Comparison of ENCODE assay signal across 9 mouse cellular contexts in genomic region chr19:40395321-40395695, GRCm38 (mm10).
DNase-seq lines count a peak whose midpoint lies in the region; ATAC-seq and TF ChIP-seq lines count a peak whose summit lies in the region.
"Had no signal": no experiment of that assay in that cellular context is flagged by ENCODE, and none has a peak within 500 bp of the region (broad histone marks: within the 10 kb centered on the region; RNA-seq: fewer than 3 reads in every experiment).

No protein-coding gene starts in this region.

- no peaks in the 10 kb centered on the region; the same call in none of the 2 replicates for H3K4me1 ChIP-seq in kidney, postnatal 0 days (replicated peaks; ENCODE audit: insufficient read depth, low read length)
- H3K4me1 ChIP-seq in embryonic facial prominence, embryonic 15.5 days = peaks cover 19% of the 10 kb centered on the region
- no peaks in the 10 kb centered on the region for H3K4me1 ChIP-seq in hindbrain, embryonic 14.5 days (replicated peaks; ENCODE audit: control insufficient read depth, insufficient read depth, low read length)
- H3K4me1 ChIP-seq in midbrain, embryonic 13.5 days (replicated peaks) = peaks cover 14% of the 10 kb centered on the region; the same call in 1 of the 2 replicates

- no peaks in the 10 kb centered on the region; the same call in 1 of the 2 replicates for H3K36me3 ChIP-seq in kidney, postnatal 0 days (ENCODE audit: insufficient read depth, low read length)
- H3K36me3 ChIP-seq in embryonic facial prominence, embryonic 15.5 days = no peaks in the 10 kb centered on the region
- H3K36me3 ChIP-seq in hindbrain, embryonic 14.5 days (replicated peaks; ENCODE audit: control insufficient read depth, insufficient read depth) = peaks cover 16% of the 10 kb centered on the region
- peaks cover 19% of the 10 kb centered on the region; the same call in 1 of the 2 replicates for H3K36me3 ChIP-seq in midbrain, embryonic 13.5 days

- TF ChIP-seq CTCF in kidney, postnatal 0 days (IDR thresholded peaks at IDR 0.05; ENCODE audit: low read depth) = no peak

- H3K9me3 ChIP-seq in kidney, postnatal 0 days (replicated peaks; ENCODE audit: low read length) = no peaks in the 10 kb centered on the region
- no peaks in the 10 kb centered on the region for H3K9me3 ChIP-seq in embryonic facial prominence, embryonic 15.5 days (replicated peaks)
- no peaks in the 10 kb centered on the region for H3K9me3 ChIP-seq in hindbrain, embryonic 14.5 days (ENCODE audit: control insufficient read depth, low read length)
- H3K9me3 ChIP-seq in midbrain, embryonic 13.5 days = no peaks in the 10 kb centered on the region

- peak; percentile 23 for DNase-seq in kidney, postnatal 0 days (ENCODE audit: low spot score)
- DNase-seq in kidney, postnatal 36 days = no peak
- DNase-seq in hindbrain, embryonic 14.5 days (ENCODE audit: low spot score) = no peak
- DNase-seq in T-cell, adult 2 months (ENCODE audit: low spot score) = no peak
- DNase-seq in retina, postnatal 1 day = no peak

- H3K4me2 ChIP-seq in kidney, postnatal 0 days (ENCODE audit: low read length) = no peak overlapping the region
- no peak overlapping the region for H3K4me2 ChIP-seq in embryonic facial prominence, embryonic 15.5 days (replicated peaks)
- H3K4me2 ChIP-seq in hindbrain, embryonic 14.5 days (replicated peaks) = no peak overlapping the region
- H3K4me2 ChIP-seq in midbrain, embryonic 13.5 days (replicated peaks) = no peak overlapping the region

- 70% methylated on average over 12 of the region's 12 CpGs for WGBS in kidney, postnatal 0 days
- WGBS in embryonic facial prominence, embryonic 15.5 days = 72% methylated on average over 12 of the region's 12 CpGs
- WGBS in hindbrain, embryonic 14.5 days = 88% methylated on average over 12 of the region's 12 CpGs
- WGBS in midbrain, embryonic 13.5 days = 86% methylated on average over 12 of the region's 12 CpGs

- no peak for ATAC-seq in kidney, postnatal 0 days (replicated peaks; ENCODE audit: low FRiP score, low read depth)
- no peak; the same call in 1 of the 2 replicates for ATAC-seq in embryonic facial prominence, embryonic 15.5 days (ENCODE audit: insufficient number of reproducible peaks, low FRiP score, low TSS enrichment, low read depth)
- ATAC-seq in hindbrain, embryonic 14.5 days (ENCODE audit: low FRiP score) = no peak
- ATAC-seq in midbrain, embryonic 13.5 days = no peak
- ATAC-seq: inflammation-experienced regulatory T-cells, adult 6 months; Patski had no signal

- H3K27ac ChIP-seq in kidney, postnatal 0 days = peak overlapping the region; percentile 83
- H3K27ac ChIP-seq in embryonic facial prominence, embryonic 15.5 days (replicated peaks) = peak overlapping the region; percentile 74
- H3K27ac ChIP-seq in hindbrain, embryonic 14.5 days = peak overlapping the region; percentile 44; the same call in 1 of the 2 replicates
- peak overlapping the region; percentile 19; the same call in 1 of the 2 replicates for H3K27ac ChIP-seq in midbrain, embryonic 13.5 days

- no peaks in the 10 kb centered on the region for H3K27me3 ChIP-seq in kidney, postnatal 0 days (ENCODE audit: insufficient read depth, low read length)
- H3K27me3 ChIP-seq in embryonic facial prominence, embryonic 15.5 days = no peaks in the 10 kb centered on the region
- H3K27me3 ChIP-seq in hindbrain, embryonic 14.5 days (ENCODE audit: control insufficient read depth, insufficient read depth, low read length) = no peaks in the 10 kb centered on the region
- no peaks in the 10 kb centered on the region for H3K27me3 ChIP-seq in midbrain, embryonic 13.5 days
- H3K27me3 ChIP-seq: Patski had no signal

- no peak overlapping the region for H3K9ac ChIP-seq in kidney, postnatal 0 days (ENCODE audit: low read depth, low read length)
- no peak overlapping the region for H3K9ac ChIP-seq in embryonic facial prominence, embryonic 15.5 days
- no peak overlapping the region for H3K9ac ChIP-seq in hindbrain, embryonic 14.5 days
- H3K9ac ChIP-seq in midbrain, embryonic 13.5 days (replicated peaks) = no peak overlapping the region

- no peak overlapping the region for H3K4me3 ChIP-seq in kidney, postnatal 0 days (replicated peaks; ENCODE audit: low read depth, low read length)
- no peak overlapping the region for H3K4me3 ChIP-seq in embryonic facial prominence, embryonic 15.5 days (replicated peaks)
- H3K4me3 ChIP-seq in hindbrain, embryonic 14.5 days (replicated peaks; ENCODE audit: low read length) = no peak overlapping the region
- no peak overlapping the region for H3K4me3 ChIP-seq in midbrain, embryonic 13.5 days (replicated peaks)

Comparison
In these comparisons a context has a peak if more than half of its experiments do, and no peak if none do; other contexts are left out.
1. H3K27ac ChIP-seq: peak in every context shown above with its lines; median percentile 83 in kidney, postnatal 0 days; 74 in embryonic facial prominence, embryonic 15.5 days; 44 in hindbrain, embryonic 14.5 days; 19 in midbrain, embryonic 13.5 days.